Mouse (Mus musculus) E14TG2a.4 (cell line): ENCODE results near the gene Rpusd4.

Source experiments
- H3K27me3 ChIP-seq: 2 replicates; pipeline ENCODE4 v1.6.1; 2014; ENCODE audit warnings: low read length, control low read depth; ENCODE audit not compliant: insufficient read depth
- H3K36me3 ChIP-seq: 2 replicates; pipeline ENCODE4 v1.6.1; 2014; ENCODE audit warnings: low read length, control low read depth; ENCODE audit not compliant: insufficient read depth
- H3K4me1 ChIP-seq: replicated peaks from 2 replicates; pipeline ENCODE4 v1.6.1; 2014; ENCODE audit warnings: low read depth, low read length, control low read depth
- H3K4me3 ChIP-seq: replicated peaks from 2 replicates; pipeline ENCODE4 v1.5.1; 2014; ENCODE audit warnings: mild to moderate bottlenecking, low read length
- H3K9me3 ChIP-seq: 2 replicates; pipeline ENCODE4 v1.6.1; 2014; ENCODE audit warnings: low read length, control low read depth
- CTCF ChIP-seq: conservative IDR thresholded peaks from 2 replicates; pipeline ENCODE4 v1.5.1; 2014; ENCODE audit warnings: low read length
- NANOG ChIP-seq: IDR thresholded peaks from 2 replicates; pipeline ENCODE4 v1.6.1; 2014; ENCODE audit warnings: borderline replicate concordance, low read length, mixed read lengths
- POU5F1 ChIP-seq: IDR thresholded peaks from 2 replicates; pipeline ENCODE4 v1.6.1; 2014; ENCODE audit warnings: low read length, borderline replicate concordance

Gene Rpusd4

DNA sequence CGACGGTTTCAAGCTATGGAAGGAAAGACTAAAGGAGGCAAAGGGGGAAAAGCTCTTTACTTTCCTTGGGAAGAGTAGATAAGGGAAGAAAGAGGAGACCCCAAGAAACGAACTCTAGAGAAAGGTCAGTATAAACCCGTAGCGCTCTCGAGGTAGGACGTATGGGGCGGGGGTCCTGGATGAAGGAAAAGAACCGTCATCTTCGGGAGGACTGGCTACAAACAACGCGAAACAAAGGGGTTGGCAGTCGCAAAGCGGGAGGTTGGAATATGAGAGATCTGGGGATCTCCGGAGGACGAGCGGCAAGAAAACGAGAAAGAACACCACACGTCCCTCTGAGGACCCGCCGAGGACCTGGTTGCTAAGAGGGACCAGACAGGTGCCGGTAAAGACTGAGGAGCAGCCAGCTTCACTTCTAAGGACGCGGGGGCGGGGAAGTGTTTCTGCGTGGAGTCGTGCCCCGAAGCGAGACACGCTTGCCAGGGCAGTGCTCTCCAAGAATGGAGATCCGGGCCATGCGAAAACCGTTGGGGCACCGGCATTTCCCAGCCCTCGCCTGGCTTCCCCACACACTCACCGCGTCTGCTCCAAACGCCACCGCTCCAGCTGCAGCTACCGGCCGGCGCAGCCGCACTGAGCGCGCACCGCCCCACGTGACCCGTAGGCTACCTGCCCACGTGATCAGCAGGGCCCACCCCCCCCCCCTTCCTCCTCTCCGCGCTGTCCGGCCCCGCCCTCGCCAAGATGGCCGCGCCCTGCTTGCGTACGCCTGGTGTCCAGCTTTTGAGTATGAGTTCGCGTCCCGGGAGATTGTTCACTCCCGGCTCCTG is at the start of gene Rpusd4, which contains the start of gene Fam118b:
TSS of gene Rpusd4 (plus strand) at position 720 of the 830 bp plus-strand sequence.
TSS of gene Fam118b (minus strand) at position 660 of the 830 bp plus-strand sequence.
- peaks cover 31% of the 10 kb centered on the region for H3K36me3 ChIP-seq
- peaks cover 9% of the 10 kb centered on the region for H3K27me3 ChIP-seq
- peak within 1 kb of the TSS; percentile 96 for H3K4me3 ChIP-seq
- no peak for TF ChIP-seq CTCF
- TF ChIP-seq POU5F1, result no peak
- TF ChIP-seq NANOG, result no peak
- H3K9me3 ChIP-seq, result no peaks in the 10 kb centered on the region
- peaks cover 23% of the 10 kb centered on the region for H3K4me1 ChIP-seq

DNA sequence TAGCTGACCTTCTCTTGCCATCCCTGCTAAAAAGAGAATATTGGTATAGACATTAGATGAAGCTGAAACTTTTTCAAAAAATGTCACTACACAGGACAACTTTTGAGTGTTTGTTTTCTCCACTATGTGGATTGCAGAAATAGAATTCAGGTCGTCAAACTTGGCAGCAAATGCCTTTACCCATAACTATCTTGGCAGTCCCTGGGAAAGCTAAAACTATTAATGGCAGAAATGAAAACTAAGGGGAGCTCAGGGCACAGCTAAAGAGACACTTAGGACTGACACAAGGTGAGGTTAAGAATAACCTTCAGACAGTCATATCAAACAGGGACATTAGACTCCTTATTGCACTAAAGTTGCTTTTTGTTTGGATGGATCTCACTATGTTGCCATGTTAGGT is 49.7 kb upstream of the Rpusd4 start:
- Histone ChIP-seq H3K27me3 (no peaks in the 10 kb centered on the region), H3K36me3 (peaks cover 82% of the 10 kb centered on the region), H3K9me3 (no peaks in the 10 kb centered on the region), H3K4me3 (no peak overlapping the region), H3K4me1 (peaks cover 5% of the 10 kb centered on the region; the same call in 1 of the 2 replicates)
- TF ChIP-seq CTCF (no peak), POU5F1 (no peak), NANOG (no peak)

DNA sequence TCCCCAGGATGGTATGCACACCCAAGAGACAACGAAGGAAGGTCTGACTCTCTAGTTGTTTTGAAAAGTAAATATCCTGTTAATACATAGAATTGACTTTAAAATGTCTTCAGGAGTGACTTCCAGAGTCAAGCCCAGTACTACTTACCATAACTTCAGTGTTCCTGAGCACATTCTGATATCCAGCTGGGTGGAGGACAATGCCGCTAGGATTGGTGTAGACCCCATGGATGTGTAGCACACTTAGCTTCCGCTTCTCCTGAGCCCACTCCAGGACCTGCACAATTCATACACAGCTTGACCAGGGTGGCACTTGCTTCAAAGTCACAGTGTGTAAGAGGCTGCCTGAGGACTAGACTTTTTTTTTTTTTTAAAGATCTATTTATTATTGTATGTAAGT is 44.2 kb upstream of the Rpusd4 start:
- peaks cover 14% of the 10 kb centered on the region for H3K4me1 ChIP-seq
- peaks cover 56% of the 10 kb centered on the region for H3K36me3 ChIP-seq
- TF ChIP-seq CTCF (no peak), POU5F1 (no peak), NANOG (no peak)
- no peak overlapping the region for H3K4me3 ChIP-seq
- no peaks in the 10 kb centered on the region for H3K27me3 ChIP-seq
- no peaks in the 10 kb centered on the region for H3K9me3 ChIP-seq

DNA sequence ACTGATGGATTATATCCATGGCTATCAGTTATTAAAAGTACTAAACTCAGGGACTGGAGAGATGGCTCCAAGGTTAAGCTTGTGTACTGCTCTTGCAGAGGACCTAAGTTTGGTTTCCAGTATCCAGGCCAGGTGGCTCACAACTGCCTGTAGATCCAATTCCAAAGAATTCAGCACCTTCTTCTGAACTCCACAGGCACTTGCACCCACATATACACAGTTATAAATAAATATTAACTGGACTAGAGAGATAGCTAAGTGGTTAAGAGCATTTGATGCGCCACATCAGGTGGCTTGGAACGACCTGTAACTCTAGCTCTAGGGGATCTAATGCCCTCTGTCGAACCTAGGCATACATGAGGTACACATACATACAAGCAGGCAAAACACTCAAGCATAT is 39.0 kb upstream of the Rpusd4 start:
- Histone ChIP-seq H3K4me3 (no peak overlapping the region), H3K4me1 (peaks cover 2% of the 10 kb centered on the region), H3K9me3 (no peaks in the 10 kb centered on the region), H3K36me3 (peaks cover 38% of the 10 kb centered on the region), H3K27me3 (no peaks in the 10 kb centered on the region)
- no peak for TF ChIP-seq POU5F1
- no peak for TF ChIP-seq CTCF
- no peak for TF ChIP-seq NANOG

DNA sequence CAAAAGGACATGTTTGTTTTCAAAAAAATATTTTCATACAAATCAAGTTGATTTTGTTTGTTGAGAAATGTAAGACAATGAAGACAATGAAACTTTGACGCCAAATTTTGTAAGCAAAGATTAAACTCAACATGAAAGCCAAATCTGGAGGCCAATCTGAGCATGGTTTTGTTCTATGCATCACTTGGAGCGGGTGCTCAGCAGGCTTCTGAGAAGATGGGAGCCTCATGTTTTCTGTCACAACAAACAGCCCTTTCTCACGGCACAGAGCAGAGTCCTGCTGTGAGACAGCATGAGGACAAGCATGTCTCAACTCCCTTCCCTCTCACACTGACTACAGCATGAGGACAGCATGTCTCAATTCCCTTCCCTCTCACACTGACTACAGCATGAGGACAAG is 31.7 kb upstream of the Rpusd4 start:
- Histone ChIP-seq H3K4me1 (no peaks in the 10 kb centered on the region), H3K27me3 (no peaks in the 10 kb centered on the region), H3K36me3 (peaks cover 45% of the 10 kb centered on the region), H3K4me3 (no peak overlapping the region), H3K9me3 (no peaks in the 10 kb centered on the region)
- no peak for TF ChIP-seq NANOG
- TF ChIP-seq POU5F1, result no peak
- TF ChIP-seq CTCF, result no peak

DNA sequence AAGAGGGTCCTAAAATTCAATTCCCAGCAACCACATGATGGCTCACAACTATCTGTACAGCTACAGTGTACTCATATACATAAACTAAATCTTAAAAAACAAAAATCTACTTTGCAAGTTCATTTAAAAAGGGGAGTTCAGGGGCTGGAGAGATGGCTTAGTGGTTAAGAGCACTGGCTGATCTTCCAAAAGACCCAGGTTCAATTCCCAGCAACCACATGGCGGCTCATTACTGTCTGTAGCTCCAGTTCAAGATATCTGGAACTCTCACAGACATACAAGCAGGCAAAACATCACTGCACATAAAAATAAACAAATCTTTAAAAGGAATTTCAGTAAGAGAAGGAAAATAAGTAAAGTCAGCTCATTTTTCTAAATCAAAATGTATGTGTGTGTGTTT is 29.3 kb upstream of the Rpusd4 start:
- Histone ChIP-seq H3K9me3 (no peaks in the 10 kb centered on the region), H3K4me3 (no peak overlapping the region), H3K27me3 (no peaks in the 10 kb centered on the region), H3K36me3 (peaks cover 29% of the 10 kb centered on the region), H3K4me1 (no peaks in the 10 kb centered on the region)
- TF ChIP-seq NANOG, result no peak

DNA sequence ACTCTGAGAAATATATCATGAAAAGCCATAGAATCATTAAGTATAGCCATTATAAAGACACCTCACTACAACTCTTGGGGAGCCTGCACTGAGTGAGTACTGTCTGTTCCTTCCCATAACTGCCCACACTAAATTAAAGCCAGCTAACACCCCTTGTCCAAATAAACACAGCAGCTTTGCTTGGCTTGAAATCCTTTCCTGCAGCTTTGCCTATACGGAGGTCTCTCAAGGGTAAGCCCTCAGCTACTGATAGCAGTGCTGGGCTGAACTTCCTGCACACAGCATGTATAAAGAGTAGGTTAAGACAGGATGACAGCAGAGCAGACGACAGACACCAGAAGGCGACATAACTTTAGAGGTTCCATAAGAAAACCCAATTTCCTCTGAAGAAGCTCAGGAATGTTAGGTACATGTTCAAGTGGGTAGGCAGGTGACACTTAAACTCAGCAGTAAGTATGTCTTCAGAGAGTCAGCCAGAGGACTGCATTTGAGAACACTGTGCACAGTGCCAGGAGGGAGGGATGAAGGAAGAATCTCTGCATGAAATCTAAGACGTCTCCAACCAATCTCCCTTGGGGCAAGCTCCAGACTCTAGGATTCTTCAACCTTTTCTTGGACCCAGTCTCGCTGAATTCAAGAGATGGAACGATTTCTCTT is 28.6 kb upstream of the Rpusd4 start:
- Histone ChIP-seq H3K4me1 (no peaks in the 10 kb centered on the region), H3K27me3 (no peaks in the 10 kb centered on the region), H3K36me3 (peaks cover 24% of the 10 kb centered on the region), H3K9me3 (no peaks in the 10 kb centered on the region), H3K4me3 (no peak overlapping the region)
- no peak for TF ChIP-seq CTCF
- no peak for TF ChIP-seq NANOG
- TF ChIP-seq POU5F1, result no peak

DNA sequence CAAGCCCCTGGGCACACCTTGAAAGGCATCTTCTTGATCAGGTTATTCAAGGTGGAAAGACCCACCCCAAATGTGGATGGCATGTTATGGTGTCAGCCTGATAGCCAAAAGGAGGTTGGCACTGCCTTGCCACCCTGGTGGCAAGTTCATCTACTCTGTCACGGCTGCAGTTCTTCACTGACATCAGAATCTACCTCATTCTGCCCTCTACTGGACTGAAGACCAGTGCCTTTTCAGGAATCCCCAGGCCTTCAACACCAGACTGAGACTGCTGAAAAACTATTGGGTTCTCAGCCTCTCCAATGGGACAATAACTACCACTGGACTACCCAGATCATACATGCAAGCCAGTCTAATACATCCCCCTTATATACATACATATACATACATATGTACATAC is 27.9 kb upstream of the Rpusd4 start:
- no peaks in the 10 kb centered on the region for H3K9me3 ChIP-seq
- no peak for TF ChIP-seq CTCF
- TF ChIP-seq NANOG, result no peak
- no peak for TF ChIP-seq POU5F1
- no peaks in the 10 kb centered on the region for H3K4me1 ChIP-seq
- no peaks in the 10 kb centered on the region for H3K27me3 ChIP-seq
- peaks cover 18% of the 10 kb centered on the region for H3K36me3 ChIP-seq
- no peak overlapping the region for H3K4me3 ChIP-seq
